Mouse (Mus musculus): ENCODE data around the gene Secisbp2. TPM values are rescaled to one million over a fixed set of nuclear protein-coding genes. Genes with fewer than 3 reads are reported as not detected.

Gene Secisbp2
- 62.1 TPM for total RNA-seq (2023)

GRCm38 (mm10) chr13:51651408-51652064, at the start of gene Secisbp2:
Secisbp2 (plus strand) TSS chr13:51651697.

GRCm38 (mm10) chr13:51644829-51645789, 6.4 kb upstream of the Secisbp2 start, which contains the start of gene Cks2:
Cks2 (plus strand) TSS chr13:51645232.

Other genes starting within 250 kb of the Secisbp2 start
- 2.8 TPM for gene S1pr3, start 243.1 kb upstream of the Secisbp2 start, total RNA-seq (2023)
- not detected for gene Shc3, start 82.3 kb upstream of the Secisbp2 start, total RNA-seq (2023)
- gene Cks2, start 6.5 kb upstream of the Secisbp2 start, total RNA-seq (2023), result 9.1 TPM
- gene Sema4d, start 142.1 kb downstream of the Secisbp2 start, total RNA-seq (2023), result 245 TPM
- gene Gadd45g, start 195.0 kb downstream of the Secisbp2 start, total RNA-seq (2023), result 5.9 TPM